Mouse (Mus musculus): ENCODE measurements at regions not wholly inside any gene's neighbourhood (a gene's known extent, or its start where the extent isn't known, plus 50 kb on each side); places are given as distances from the start of the nearest gene placed in this dataset.

- DNase-seq = no peak
These were observed 59.1 kb upstream of the Cdc42ep3 start for GRCm38 (mm10) chr17:79414006-79414405.

GRCm38 (mm10) chr17:79417953-79418352 is 63.1 kb upstream of the Cdc42ep3 start:
- DNase-seq = no peak

GRCm38 (mm10) chr17:79421618-79422017 is 66.7 kb upstream of the Cdc42ep3 start:
- no peak for DNase-seq

GRCm38 (mm10) chr17:79439182-79439581 is 84.3 kb upstream of the Cdc42ep3 start:
- no peak for DNase-seq

GRCm38 (mm10) chr17:79442507-79443115 is 87.7 kb upstream of the Cdc42ep3 start:
- DNase-seq = no peak

GRCm38 (mm10) chr17:79447170-79447569 is 92.3 kb upstream of the Cdc42ep3 start:
- DNase-seq = no peak

GRCm38 (mm10) chr17:79451141-79451860 is 96.4 kb upstream of the Cdc42ep3 start:
- DNase-seq = no peak

GRCm38 (mm10) chr17:79453825-79454224 is 98.9 kb upstream of the Cdc42ep3 start:
- no peak for DNase-seq

GRCm38 (mm10) chr17:79454526-79454925 is 99.6 kb upstream of the Cdc42ep3 start:
- DNase-seq = no peak

GRCm38 (mm10) chr17:79455229-79455628 is 100.3 kb upstream of the Cdc42ep3 start:
- DNase-seq = no peak

GRCm38 (mm10) chr17:79457636-79458035 is 102.7 kb upstream of the Cdc42ep3 start:
- DNase-seq = no peak

GRCm38 (mm10) chr17:79461681-79462091 is 106.8 kb upstream of the Cdc42ep3 start:
- no peak for DNase-seq

- no peak for DNase-seq
These were observed 108.3 kb upstream of the Cdc42ep3 start for GRCm38 (mm10) chr17:79463074-79463694.

GRCm38 (mm10) chr17:79465666-79466065 is 110.8 kb upstream of the Cdc42ep3 start:
- DNase-seq = no peak

GRCm38 (mm10) chr17:79471639-79472038 is 116.7 kb upstream of the Cdc42ep3 start:
- no peak for DNase-seq

- no peak for DNase-seq
These were observed 117.5 kb upstream of the Cdc42ep3 start for GRCm38 (mm10) chr17:79472106-79472995.

GRCm38 (mm10) chr17:79476671-79477070 is 121.8 kb upstream of the Cdc42ep3 start:
- DNase-seq = no peak

GRCm38 (mm10) chr17:79481112-79481738 is 126.3 kb upstream of the Cdc42ep3 start:
- DNase-seq = no peak

GRCm38 (mm10) chr17:79481936-79482335 is 127.0 kb upstream of the Cdc42ep3 start:
- no peak for DNase-seq

GRCm38 (mm10) chr17:79485239-79485638 is 126.4 kb upstream of the Rmdn2 start:
- no peak for DNase-seq

- no peak for DNase-seq
These were observed 122.4 kb upstream of the Rmdn2 start for GRCm38 (mm10) chr17:79489306-79489705.

GRCm38 (mm10) chr17:79497629-79498028 is 114.0 kb upstream of the Rmdn2 start:
- peak; percentile 16 for DNase-seq

GRCm38 (mm10) chr17:79498321-79498720 is 113.3 kb upstream of the Rmdn2 start:
- no peak for DNase-seq
